Mouse (Mus musculus) MEL (cell line): ENCODE measurements around the gene Dagla. TPM values are rescaled to one million over a fixed set of nuclear protein-coding genes. Genes with fewer than 3 reads are reported as not detected.

Experiments
- DNase-seq: peaks from one replicate; pipeline ENCODE4 v3.0.0; 2011; ENCODE audit warnings: low read depth, low spot score
- H3K27ac ChIP-seq: 2 replicates; pipeline ENCODE4 v1.5.1; 2012; ENCODE audit warnings: low read depth, mild to moderate bottlenecking, control low read depth, low read length, moderate library complexity; ENCODE audit not compliant: control insufficient read depth
- H3K27me3 ChIP-seq, 2 experiments: fragments of 150-350 bp in 1 of 2; sonication (generic) in 1 of 2; 2 replicates each; pipeline ENCODE4 v1.6.1; 2012; ENCODE audit warnings: low read length in 2 of 2, mild to moderate bottlenecking in 2 of 2, improper control_type of control experiment in 1 of 2, moderate library complexity in 1 of 2; ENCODE audit not compliant: insufficient read depth in 2 of 2, control insufficient read depth in 1 of 2
- H3K36me3 ChIP-seq, 2 experiments: 2 replicates each; pipeline ENCODE4 v1.6.1; 2012 to 2014; ENCODE audit warnings: low read length in 2 of 2, improper control_type of control experiment in 1 of 2, inconsistent platforms in 1 of 2, mild to moderate bottlenecking in 1 of 2; ENCODE audit not compliant: insufficient read depth in 2 of 2, control insufficient read depth in 1 of 2
- H3K4me1 ChIP-seq, 2 experiments: fragments of 150-350 bp in 1 of 2; sonication (generic) in 1 of 2; 2 replicates each; pipeline ENCODE4 v1.6.1; 2012; ENCODE audit warnings: low read length in 2 of 2, improper control_type of control experiment in 1 of 2, mild to moderate bottlenecking in 1 of 2; ENCODE audit not compliant: insufficient read depth in 2 of 2, control insufficient read depth in 1 of 2
- H3K4me3 ChIP-seq, 2 experiments: fragments of 150-350 bp in 1 of 2; sonication (generic) in 1 of 2; 2 replicates each; pipeline ENCODE4 v1.5.1; 2012; ENCODE audit warnings: low read depth in 2 of 2, low read length in 2 of 2, mild to moderate bottlenecking in 2 of 2, moderate library complexity in 2 of 2, control low read depth in 1 of 2, improper control_type of control experiment in 1 of 2; ENCODE audit not compliant: control insufficient read depth in 1 of 2, insufficient read depth in 1 of 2
- H3K79me2 ChIP-seq: 2 replicates; pipeline ENCODE4 v1.6.1; 2012; ENCODE audit warnings: mild to moderate bottlenecking, low read length, moderate library complexity; ENCODE audit not compliant: control insufficient read depth, poor library complexity, insufficient read depth
- H3K9ac ChIP-seq: 2 replicates; pipeline ENCODE4 v1.6.1; 2012; ENCODE audit warnings: low read depth, mild to moderate bottlenecking, control low read depth, low read length, moderate library complexity; ENCODE audit not compliant: control insufficient read depth, poor library complexity, severe bottlenecking
- H3K9me3 ChIP-seq: fragments of 150-350 bp; sonication (generic); replicated peaks from 2 replicates; pipeline ENCODE4 v1.6.1; 2012; ENCODE audit warnings: mild to moderate bottlenecking, low read length, improper control_type of control experiment, moderate library complexity; ENCODE audit not compliant: insufficient read depth
- BHLHE40 ChIP-seq: IDR thresholded peaks from 2 replicates; pipeline ENCODE4 v1.6.1; 2012; ENCODE audit warnings: low read depth, mild to moderate bottlenecking, inconsistent platforms, low read length, improper control_type of control experiment, borderline replicate concordance
- CHD1 ChIP-seq: IDR thresholded peaks from 2 replicates; pipeline ENCODE4 v1.6.1; 2012; ENCODE audit warnings: low read depth, mild to moderate bottlenecking, inconsistent platforms, low read length, improper control_type of control experiment
- CHD2 ChIP-seq: IDR thresholded peaks from 2 replicates; pipeline ENCODE4 v1.6.1; 2011; ENCODE audit warnings: low read length, improper control_type of control experiment
- E2F4 ChIP-seq: IDR thresholded peaks from 2 replicates; pipeline ENCODE4 v1.6.1; 2011; ENCODE audit warnings: low read depth, low read length, improper control_type of control experiment, borderline replicate concordance
- EP300 ChIP-seq, 2 experiments: IDR thresholded peaks; 2 replicates each; pipeline ENCODE4 v1.6.1; 2011; ENCODE audit warnings: improper control_type of control experiment in 2 of 2, low read length in 2 of 2, low read depth in 1 of 2, mild to moderate bottlenecking in 1 of 2
- GABPA ChIP-seq: IDR thresholded peaks from 2 replicates; pipeline ENCODE4 v1.6.1; 2012; ENCODE audit warnings: low read depth, mild to moderate bottlenecking, inconsistent platforms, low read length, improper control_type of control experiment, moderate library complexity
- GATA1 ChIP-seq: IDR thresholded peaks from 2 replicates; pipeline ENCODE4 v1.6.1; 2011; ENCODE audit warnings: low read depth, low read length, improper control_type of control experiment
- HCFC1 ChIP-seq: IDR thresholded peaks from 2 replicates; pipeline ENCODE4 v1.6.1; 2012; ENCODE audit warnings: low read depth, mild to moderate bottlenecking, inconsistent platforms, low read length, improper control_type of control experiment, moderate library complexity
- KAT2A ChIP-seq: conservative IDR thresholded peaks from 2 replicates; pipeline ENCODE4 v1.6.1; 2012; ENCODE audit warnings: low read depth, low read length, improper control_type of control experiment, inconsistent platforms
- MAFK ChIP-seq: IDR thresholded peaks from 2 replicates; pipeline ENCODE4 v1.6.1; 2011; ENCODE audit warnings: low read depth, mild to moderate bottlenecking, low read length, improper control_type of control experiment, borderline replicate concordance
- MAX ChIP-seq: IDR thresholded peaks from 2 replicates; pipeline ENCODE4 v1.6.1; 2011; ENCODE audit warnings: low read length, improper control_type of control experiment
- MAZ ChIP-seq: IDR thresholded peaks from 2 replicates; pipeline ENCODE4 v1.6.1; 2012; ENCODE audit warnings: low read depth, mild to moderate bottlenecking, inconsistent platforms, low read length, improper control_type of control experiment
- MEF2A ChIP-seq: IDR thresholded peaks from 2 replicates; pipeline ENCODE4 v1.6.1; 2014; ENCODE audit warnings: low read depth, mild to moderate bottlenecking, inconsistent platforms, low read length, improper control_type of control experiment; ENCODE audit not compliant: poor library complexity, insufficient replicate concordance, severe bottlenecking; ENCODE audit errors: extremely low read depth
- MXI1 ChIP-seq: IDR thresholded peaks from 2 replicates; pipeline ENCODE4 v1.6.1; 2011; ENCODE audit warnings: mild to moderate bottlenecking, low read depth, low read length, improper control_type of control experiment
- MYB ChIP-seq: IDR thresholded peaks from 2 replicates; pipeline ENCODE4 v1.6.1; 2011; ENCODE audit warnings: mild to moderate bottlenecking, low read depth, low read length, improper control_type of control experiment
- MYC ChIP-seq: IDR thresholded peaks from 2 replicates; pipeline ENCODE4 v1.6.1; 2011; ENCODE audit warnings: low read depth, mild to moderate bottlenecking, low read length, improper control_type of control experiment, moderate library complexity
- NELFE ChIP-seq: IDR thresholded peaks from 2 replicates; pipeline ENCODE4 v1.6.1; 2011; ENCODE audit warnings: low read depth, low read length, improper control_type of control experiment
- NRF1 ChIP-seq: IDR thresholded peaks from 2 replicates; pipeline ENCODE4 v1.6.1; 2014; ENCODE audit warnings: low read depth, mild to moderate bottlenecking, inconsistent platforms, low read length, improper control_type of control experiment, moderate library complexity; ENCODE audit not compliant: poor library complexity, insufficient read depth, severe bottlenecking
- POLR2AphosphoS5 ChIP-seq: IDR thresholded peaks from 2 replicates; pipeline ENCODE4 v1.6.1; 2012; ENCODE audit warnings: low read depth, borderline replicate concordance, mild to moderate bottlenecking, inconsistent platforms, low read length, moderate library complexity, mixed read lengths
- SIN3A ChIP-seq: IDR thresholded peaks from 2 replicates; pipeline ENCODE4 v1.6.1; 2012; ENCODE audit warnings: low read length, improper control_type of control experiment, inconsistent platforms
- SMC3 ChIP-seq: IDR thresholded peaks from 2 replicates; pipeline ENCODE4 v1.6.1; 2011; ENCODE audit warnings: low read depth, low read length, improper control_type of control experiment
- TBP ChIP-seq: IDR thresholded peaks from 2 replicates; pipeline ENCODE4 v1.8.0; 2011; ENCODE audit warnings: low read depth, low read length, improper control_type of control experiment
- TCF12 ChIP-seq: IDR thresholded peaks from 2 replicates; pipeline ENCODE4 v1.6.1; 2014; ENCODE audit warnings: low read depth, mild to moderate bottlenecking, inconsistent platforms, low read length, improper control_type of control experiment, moderate library complexity
- UBTF ChIP-seq: IDR thresholded peaks from 2 replicates; pipeline ENCODE4 v1.6.1; 2012; ENCODE audit warnings: low read depth, mild to moderate bottlenecking, inconsistent platforms, low read length, improper control_type of control experiment, moderate library complexity, borderline replicate concordance; ENCODE audit not compliant: insufficient read depth
- USF2 ChIP-seq, 2 experiments: IDR thresholded peaks; 2 replicates each; pipeline ENCODE4 v1.6.1; 2011 to 2012; ENCODE audit warnings: improper control_type of control experiment in 2 of 2, low read length in 2 of 2, borderline replicate concordance in 1 of 2, inconsistent platforms in 1 of 2, low read depth in 1 of 2, mild to moderate bottlenecking in 1 of 2; ENCODE audit not compliant: insufficient read depth in 1 of 2
- ZC3H11A ChIP-seq: IDR thresholded peaks from 2 replicates; pipeline ENCODE4 v1.6.1; 2012; ENCODE audit warnings: low read depth, mild to moderate bottlenecking, inconsistent platforms, low read length, improper control_type of control experiment
- ZKSCAN1 ChIP-seq: IDR thresholded peaks from 2 replicates; pipeline ENCODE4 v1.6.1; 2012; ENCODE audit warnings: low read depth, mild to moderate bottlenecking, inconsistent platforms, low read length, improper control_type of control experiment, moderate library complexity
- ZNF384 ChIP-seq: IDR thresholded peaks from 2 replicates; pipeline ENCODE4 v1.6.1; 2012; ENCODE audit warnings: low read depth, mild to moderate bottlenecking, inconsistent platforms, low read length, improper control_type of control experiment
- polyA plus RNA-seq, 2 experiments: library from polyadenylated mRNA; stranded (reverse) in 1 of 2; unstranded in 1 of 2; fragments of >175 nt in 1 of 2; fragments of >200 nt in 1 of 2; gene quantifications; 2 replicates each; pipeline versions ENCODE4 v1.2.1 to v1.2.4; 2012; ENCODE audit warnings: low replicate concordance in 2 of 2, low read depth in 1 of 2; ENCODE audit not compliant: insufficient read length in 2 of 2, insufficient read depth in 1 of 2, missing spikeins in 1 of 2
- total RNA-seq: library from RNA; depleted of rRNA; stranded (reverse); fragments of 300-350 nt; gene quantifications from 2 replicates; pipeline ENCODE4 v1.2.3, GENCODE M21; 2012

The Dagla gene
- total and polyA plus RNA-seq, 3 experiments: not detected

- no peak for DNase-seq
- no peak for TF ChIP-seq MAFK
- TF ChIP-seq SIN3A: no peak
- TF ChIP-seq TCF12: no peak
- no peak for TF ChIP-seq MAX
- TF ChIP-seq MYC: no peak
- TF ChIP-seq MEF2A: no peak
- TF ChIP-seq ZKSCAN1: no peak
- no peak for TF ChIP-seq BHLHE40
- no peak for TF ChIP-seq HCFC1
- TF ChIP-seq E2F4: no peak
- no peak for TF ChIP-seq NELFE
- TF ChIP-seq CHD2: no peak
- no peak for TF ChIP-seq SMC3
- no peak for TF ChIP-seq ZC3H11A
- TF ChIP-seq CHD1: no peak
- no peak for TF ChIP-seq KAT2A
- TF ChIP-seq GABPA: no peak
- H3K9me3 ChIP-seq: no peaks in the 10 kb centered on the region
- H3K4me1 ChIP-seq: no peaks in the 10 kb centered on the region
- no peak overlapping the region for H3K9ac ChIP-seq
- H3K27me3 ChIP-seq: peaks cover 0 to 2% of the 10 kb centered on the region in 2 experiments; a peak in 1 of 4 replicates
- no peaks in the 10 kb centered on the region for H3K79me2 ChIP-seq
- H3K36me3 ChIP-seq: no peaks in the 10 kb centered on the region
- no peak overlapping the region for H3K4me3 ChIP-seq
- no peak overlapping the region for H3K27ac ChIP-seq
These were observed 30.6 kb downstream of the Dagla start for GRCm38 (mm10) chr19:10274056-10274455.

DNA sequence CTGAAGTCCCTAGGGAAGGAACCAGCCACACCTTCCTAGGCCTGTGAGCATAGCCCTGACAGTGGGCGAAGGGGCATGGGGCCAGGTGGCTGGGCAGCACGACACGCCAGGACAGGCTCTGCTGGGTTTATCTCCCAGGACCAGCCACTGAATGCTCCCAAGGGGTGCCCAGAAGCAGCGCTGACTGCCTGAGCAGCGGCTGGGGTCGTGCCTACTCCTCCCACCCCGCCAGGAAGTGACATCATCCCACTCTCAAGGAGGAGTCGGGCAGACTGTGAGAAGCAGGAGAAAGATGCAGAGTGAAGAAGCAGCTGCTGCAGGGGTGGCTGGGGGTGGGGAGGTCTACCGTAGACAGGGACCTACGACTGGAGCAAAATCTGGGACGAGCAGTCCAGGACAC, 31.9 kb downstream of the Dagla start:
- DNase-seq: no peak
- no peak overlapping the region for H3K27ac ChIP-seq
- no peaks in the 10 kb centered on the region for H3K4me1 ChIP-seq
- no peak overlapping the region for H3K9ac ChIP-seq
- H3K9me3 ChIP-seq: no peaks in the 10 kb centered on the region
- H3K79me2 ChIP-seq: no peaks in the 10 kb centered on the region
- TF ChIP-seq UBTF (no peak), GATA1 (no peak), POLR2AphosphoS5 (no peak), MXI1 (no peak), MYB (no peak), MAZ (no peak), EP300 (IDR thresholded peaks at IDR 0.05; ENCODE audit: low read depth in 1 of 2, low read length in 2 of 2) (no peak), TBP (no peak), USF2 (IDR thresholded peaks at IDR 0.05; ENCODE audit: borderline replicate concordance in 1 of 2, insufficient read depth in 1 of 2, low read depth in 1 of 2, low read length in 2 of 2) (no peak), NRF1 (no peak), ZC3H11A (no peak), ZNF384 (no peak)
- TF ChIP-seq, all 39 proteins: peak for 0
- Histone ChIP-seq H3K36me3 (no peaks in the 10 kb centered on the region), H3K4me3 (no peak overlapping the region), H3K27me3 (peaks cover 2% of the 10 kb centered on the region in 2 experiments; a peak in 2 of 4 replicates)
